Mouse (Mus musculus) liver, embryonic 15.5 days (tissue): ENCODE measurements around the gene Csk. TPM values are rescaled to one million over a fixed set of nuclear protein-coding genes. Genes with fewer than 3 reads are reported as not detected.

ENCODE experiments used
- ATAC-seq: fragments of 200-750 bp; cut with Nextera tagmentation; 2 replicates; pipeline ENCODE4 v1.8.0; 2017; ENCODE audit warnings: moderate number of reproducible peaks, mild to moderate bottlenecking, moderate library complexity; ENCODE audit not compliant: insufficient read depth
- H3K27ac ChIP-seq: fragments of 300-500 bp; sonication (generic); replicated peaks from 2 replicates; pipeline ENCODE4 v1.5.1; 2015; ENCODE audit warnings: mild to moderate bottlenecking, inconsistent platforms
- H3K27me3 ChIP-seq: fragments of 300-500 bp; sonication (generic); 2 replicates; pipeline ENCODE4 v1.6.1; 2015; ENCODE audit warnings: mild to moderate bottlenecking, inconsistent platforms
- H3K36me3 ChIP-seq: fragments of 300-500 bp; sonication (generic); replicated peaks from 2 replicates; pipeline ENCODE4 v1.6.1; 2015; ENCODE audit warnings: moderate library complexity, mild to moderate bottlenecking, inconsistent platforms
- H3K4me1 ChIP-seq: fragments of 300-500 bp; sonication (generic); replicated peaks from 2 replicates; pipeline ENCODE4 v1.6.1; 2015; ENCODE audit warnings: inconsistent platforms
- H3K4me2 ChIP-seq: fragments of 300-500 bp; sonication (generic); 2 replicates; pipeline ENCODE4 v1.6.1; 2015; ENCODE audit warnings: moderate library complexity, mild to moderate bottlenecking, inconsistent platforms
- H3K4me3 ChIP-seq: fragments of 300-500 bp; sonication (generic); replicated peaks from 2 replicates; pipeline ENCODE4 v1.5.1; 2015; ENCODE audit warnings: mild to moderate bottlenecking, inconsistent platforms
- H3K9ac ChIP-seq: fragments of 300-500 bp; sonication (generic); 2 replicates; pipeline ENCODE4 v1.6.1; 2015; ENCODE audit warnings: moderate library complexity, mild to moderate bottlenecking, inconsistent platforms
- H3K9me3 ChIP-seq: fragments of 300-500 bp; sonication (generic); replicated peaks from 2 replicates; pipeline ENCODE4 v1.6.1; 2016; ENCODE audit warnings: inconsistent platforms
- WGBS: fragments of 180-500 bp; shearing (Covaris S2); methylation state at CpG from one replicate; pipeline ENCODE4 v1.1.7; 2015; ENCODE audit warnings: mixed read lengths; ENCODE audit not compliant: insufficient replicate concordance; 5-methylcytosine and 5-hydroxymethylcytosine counted together
- polyA plus RNA-seq: library from polyadenylated mRNA; unstranded; fragments of >200 nt; fragmentation: Nextera tagmentation; extraction: Ambion mirVana; gene quantifications from 2 replicates; pipeline ENCODE4 v1.2.1, GENCODE M21; 2015

The Csk gene
- polyA plus RNA-seq, 1 experiment from 2014 or later, result 15.4 TPM

DNA sequence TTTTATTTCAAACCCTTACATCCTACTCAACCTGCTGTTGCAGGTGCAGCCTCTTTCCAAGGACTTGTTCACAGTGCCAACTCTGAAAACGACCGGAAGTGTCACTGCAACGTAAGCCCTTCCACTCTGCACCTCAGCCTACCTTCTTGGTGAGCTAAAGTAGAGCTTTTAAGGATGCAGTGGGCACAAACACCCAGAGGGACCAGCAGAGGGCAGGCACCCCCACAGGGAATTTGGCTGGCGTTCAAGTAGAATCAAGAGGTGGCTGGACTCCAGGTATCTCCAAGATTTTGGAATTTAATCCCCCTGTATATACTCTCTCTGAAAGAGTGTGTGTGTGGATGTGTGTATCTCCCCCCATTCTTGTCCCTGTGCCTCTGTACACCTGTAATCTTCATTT, 4.4 kb upstream of the Csk start:
- Histone ChIP-seq H3K27ac (no peak overlapping the region), H3K36me3 (no peaks in the 10 kb centered on the region), H3K9ac (no peak overlapping the region), H3K4me3 (no peak overlapping the region), H3K4me2 (no peak overlapping the region), H3K27me3 (no peaks in the 10 kb centered on the region), H3K4me1 (peaks cover 29% of the 10 kb centered on the region), H3K9me3 (no peaks in the 10 kb centered on the region)
- ATAC-seq, result no peak
- WGBS, result 47% methylated on average over 4 of the region's 4 CpGs

DNA sequence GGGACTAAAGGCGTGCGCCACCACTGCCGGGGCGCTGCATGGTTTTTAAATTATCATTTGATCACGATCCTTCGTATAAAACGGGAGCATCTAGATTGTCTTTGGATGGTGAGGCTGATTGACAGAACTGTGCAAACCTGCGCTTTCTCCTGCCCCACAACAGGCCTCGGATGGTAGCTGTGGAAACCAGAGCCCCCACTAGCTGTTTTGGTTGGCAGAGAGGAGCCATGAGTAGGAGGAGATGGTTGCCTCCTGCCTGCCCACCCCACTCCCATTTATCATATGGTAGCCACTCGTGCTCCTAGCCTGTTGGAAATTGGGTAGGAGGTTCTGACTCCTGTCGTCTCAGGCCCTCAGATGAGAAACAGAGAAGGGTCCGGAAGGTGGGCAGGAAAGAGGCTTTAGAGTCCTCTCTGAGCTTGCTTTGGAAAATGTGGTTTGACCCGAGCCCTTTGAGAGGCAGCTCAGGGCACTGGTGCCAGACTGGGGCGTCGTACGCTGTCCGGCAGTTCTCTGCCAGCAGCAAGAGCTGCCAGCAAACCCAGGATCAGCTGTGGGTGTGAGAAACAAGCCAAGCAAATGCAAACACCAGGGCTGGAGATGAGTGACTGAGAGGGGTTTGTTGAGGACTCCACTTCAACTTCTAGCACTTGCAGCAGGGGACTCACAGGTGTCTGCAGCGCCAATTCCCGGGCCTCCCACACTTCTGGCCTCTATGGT, 3.4 kb upstream of the Csk start:
- WGBS, result 73% methylated on average over 19 of the region's 19 CpGs
- Histone ChIP-seq H3K4me3 (no peak overlapping the region), H3K4me1 (peaks cover 28% of the 10 kb centered on the region), H3K4me2 (no peak overlapping the region), H3K36me3 (no peaks in the 10 kb centered on the region), H3K9ac (no peak overlapping the region), H3K27ac (no peak overlapping the region), H3K27me3 (no peaks in the 10 kb centered on the region), H3K9me3 (no peaks in the 10 kb centered on the region)
- ATAC-seq, result no peak

DNA sequence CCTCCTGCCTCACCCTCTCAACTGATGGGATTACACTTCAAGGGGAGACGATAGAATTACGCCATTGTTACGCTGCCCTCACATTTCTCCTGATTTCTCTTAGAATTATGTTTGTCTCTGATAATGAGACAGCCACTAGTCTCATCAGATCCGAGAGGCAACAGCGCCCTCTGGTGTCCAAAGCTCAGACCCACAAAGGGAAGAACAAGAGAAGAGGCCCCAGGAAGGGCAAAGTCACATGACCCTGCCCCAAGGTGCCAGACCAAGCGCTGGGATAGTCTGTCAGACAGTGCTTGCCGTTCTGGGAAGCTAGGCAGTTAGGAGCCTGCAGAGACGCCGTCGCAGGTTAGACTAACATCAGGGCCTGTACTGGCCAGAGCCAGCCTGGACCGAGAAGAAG, 2.3 kb upstream of the Csk start:
- Histone ChIP-seq H3K27ac (no peak overlapping the region), H3K4me3 (no peak overlapping the region), H3K9ac (no peak overlapping the region)

GRCm38 (mm10) chr9:57654966-57655365, 1.5 kb upstream of the Csk start:
- no peak for ATAC-seq
- Histone ChIP-seq H3K4me2 (no peak overlapping the region), H3K4me3 (no peak overlapping the region), H3K36me3 (no peaks in the 10 kb centered on the region), H3K4me1 (peaks cover 25% of the 10 kb centered on the region), H3K27ac (no peak overlapping the region), H3K9me3 (no peaks in the 10 kb centered on the region), H3K9ac (no peak overlapping the region), H3K27me3 (no peaks in the 10 kb centered on the region)
- 78% methylated on average over 1 of the region's 1 CpGs for WGBS

More for the DNA sequence above, 2.3 kb upstream of the Csk start:
- 4% methylated on average over 11 of the region's 11 CpGs for WGBS
- Histone ChIP-seq H3K9me3 (no peaks in the 10 kb centered on the region), H3K27me3 (no peaks in the 10 kb centered on the region), H3K4me2 (peak overlapping the region; percentile 55), H3K36me3 (no peaks in the 10 kb centered on the region), H3K4me1 (peaks cover 26% of the 10 kb centered on the region)
- ATAC-seq, result peak; percentile 49; the same call in 1 of the 2 replicates

GRCm38 (mm10) chr9:57652855-57653254, 576 bp downstream of the Csk start:
- H3K4me3 ChIP-seq, result no peak overlapping the region
- no peaks in the 10 kb centered on the region for H3K9me3 ChIP-seq
- no peak for ATAC-seq
- no peak overlapping the region for H3K9ac ChIP-seq
- H3K27ac ChIP-seq, result no peak overlapping the region
- H3K4me2 ChIP-seq, result no peak overlapping the region
- 63% methylated on average over 3 of the region's 3 CpGs for WGBS
- H3K27me3 ChIP-seq, result no peaks in the 10 kb centered on the region
- peaks cover 28% of the 10 kb centered on the region for H3K4me1 ChIP-seq
- no peaks in the 10 kb centered on the region for H3K36me3 ChIP-seq

GRCm38 (mm10) chr9:57652351-57652750, 1.1 kb downstream of the Csk start:
- ATAC-seq, result no peak
- Histone ChIP-seq H3K27me3 (no peaks in the 10 kb centered on the region), H3K27ac (no peak overlapping the region), H3K4me3 (no peak overlapping the region), H3K4me2 (no peak overlapping the region), H3K36me3 (no peaks in the 10 kb centered on the region), H3K9me3 (no peaks in the 10 kb centered on the region), H3K9ac (no peak overlapping the region), H3K4me1 (peaks cover 30% of the 10 kb centered on the region)
- 57% methylated on average over 9 of the region's 9 CpGs for WGBS

- H3K36me3 ChIP-seq, result no peaks in the 10 kb centered on the region
- H3K27me3 ChIP-seq, result no peaks in the 10 kb centered on the region
- H3K4me3 ChIP-seq, result no peak overlapping the region
- peaks cover 40% of the 10 kb centered on the region for H3K4me1 ChIP-seq
- 27% methylated on average over 6 of the region's 6 CpGs for WGBS
- H3K4me2 ChIP-seq, result no peak overlapping the region; the same call in 1 of the 2 replicates
- no peaks in the 10 kb centered on the region for H3K9me3 ChIP-seq
- no peak overlapping the region for H3K9ac ChIP-seq
- ATAC-seq, result no peak
- peak overlapping the region; percentile 64 for H3K27ac ChIP-seq
Observed at GRCm38 (mm10) chr9:57650786-57651311, 2.6 kb downstream of the Csk start.

DNA sequence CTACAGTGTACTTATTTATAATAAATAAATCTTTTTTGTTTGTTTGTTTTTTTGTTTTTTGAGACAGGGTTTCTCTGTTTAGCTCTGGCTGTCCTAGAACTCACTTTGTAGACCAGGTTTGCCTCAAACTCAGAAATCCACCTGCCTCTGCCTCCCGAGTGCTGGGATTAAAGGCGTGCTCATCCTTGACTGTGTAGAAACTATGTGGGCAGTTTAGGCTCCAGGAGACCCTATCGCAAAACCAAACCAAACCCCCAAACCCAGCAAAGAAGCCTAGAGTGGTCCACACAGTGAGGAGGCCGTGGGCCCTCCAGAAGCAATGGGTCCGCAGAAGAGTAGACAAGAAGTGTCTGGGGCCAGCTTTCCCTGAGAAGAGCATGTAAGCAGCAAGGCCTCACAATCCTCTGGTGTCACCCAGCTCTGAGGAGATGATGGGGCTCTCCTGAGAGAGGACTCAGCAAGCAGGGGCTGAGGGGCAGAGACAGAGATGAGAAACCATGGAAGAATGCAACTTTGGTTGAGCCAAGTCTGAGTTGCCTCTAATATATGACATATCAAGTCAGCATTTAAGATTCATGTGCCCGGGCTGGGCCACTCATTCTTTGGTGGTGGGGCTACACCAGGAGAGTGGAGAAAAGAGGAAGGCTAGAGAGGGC, 3.2 kb downstream of the Csk start:
- Histone ChIP-seq H3K27ac (peak overlapping the region; percentile 64), H3K4me3 (no peak overlapping the region), H3K4me1 (peaks cover 42% of the 10 kb centered on the region), H3K27me3 (no peaks in the 10 kb centered on the region), H3K9ac (no peak overlapping the region), H3K36me3 (no peaks in the 10 kb centered on the region), H3K4me2 (no peak overlapping the region), H3K9me3 (no peaks in the 10 kb centered on the region)
- ATAC-seq, result no peak
- 60% methylated on average over 6 of the region's 6 CpGs for whole genome bisulfite sequencing

DNA sequence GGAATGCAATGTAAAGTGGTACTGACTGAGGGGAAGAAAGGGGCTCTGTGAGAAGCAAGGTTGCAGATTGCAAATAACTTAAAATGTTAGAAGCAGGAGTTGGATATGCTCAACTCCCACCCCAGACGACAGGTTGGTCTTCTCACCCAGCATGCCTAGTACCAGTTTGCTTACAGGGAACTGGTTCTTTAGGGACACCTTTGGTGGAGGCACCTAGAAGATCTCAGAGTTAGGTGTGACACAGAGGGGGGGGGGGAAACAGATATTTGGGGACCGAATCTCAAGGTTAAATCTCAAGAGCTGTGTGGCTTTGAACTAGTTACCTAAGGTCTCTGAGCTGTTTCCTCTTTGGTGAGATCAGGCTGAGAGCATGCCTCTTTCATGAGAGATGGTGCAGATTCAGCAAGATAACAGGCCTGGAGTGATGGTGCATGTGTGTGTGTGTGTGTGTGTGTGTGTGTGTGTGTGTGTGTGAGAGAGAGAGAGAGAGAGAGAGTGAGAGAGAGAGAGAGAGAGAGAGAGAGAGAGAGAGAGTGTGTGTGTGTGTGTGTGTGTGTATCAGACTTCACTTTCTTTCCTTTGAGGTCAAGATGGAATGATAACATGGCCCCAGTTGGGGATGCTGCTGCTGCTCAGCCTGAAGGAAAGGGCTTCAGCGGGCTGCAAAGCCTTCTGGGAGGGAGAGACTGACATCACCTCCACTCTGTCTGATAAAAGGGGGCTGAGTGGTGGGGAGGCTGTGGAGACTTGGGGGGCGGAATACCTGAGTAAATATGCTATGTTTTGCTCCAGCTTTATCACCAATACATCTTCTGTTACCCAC, 5.9 kb downstream of the Csk start:
- ATAC-seq, result no peak
- H3K27me3 ChIP-seq, result no peaks in the 10 kb centered on the region
- no peak overlapping the region for H3K4me2 ChIP-seq
- 17% methylated on average over 4 of the region's 4 CpGs for WGBS
- peaks cover 70% of the 10 kb centered on the region for H3K4me1 ChIP-seq
- H3K9me3 ChIP-seq, result no peaks in the 10 kb centered on the region
- H3K9ac ChIP-seq, result no peak overlapping the region
- H3K36me3 ChIP-seq, result no peaks in the 10 kb centered on the region
- H3K27ac ChIP-seq, result peak overlapping the region; percentile 96
- H3K4me3 ChIP-seq, result no peak overlapping the region

GRCm38 (mm10) chr9:57646551-57647103, 6.8 kb downstream of the Csk start:
- no peak for ATAC-seq
- peaks cover 78% of the 10 kb centered on the region for H3K4me1 ChIP-seq
- peak overlapping the region; percentile 96 for H3K27ac ChIP-seq
- 17% methylated on average over 12 of the region's 12 CpGs for WGBS
- no peak overlapping the region for H3K4me3 ChIP-seq
- H3K36me3 ChIP-seq, result peaks cover 7% of the 10 kb centered on the region; the same call in 1 of the 2 replicates
- H3K9ac ChIP-seq, result no peak overlapping the region
- no peaks in the 10 kb centered on the region for H3K27me3 ChIP-seq
- no peak overlapping the region for H3K4me2 ChIP-seq
- H3K9me3 ChIP-seq, result no peaks in the 10 kb centered on the region
